Mouse (Mus musculus) left cerebral cortex, postnatal 36 days (tissue): Measurements from ENCODE around the gene Rnaseh2a. TPM values are rescaled to one million over a fixed set of nuclear protein-coding genes. Genes with fewer than 3 reads are reported as not detected.
"Not testable (repeated sequence)": the region's sequence is repeated elsewhere in the genome, so short reads cannot be mapped to it uniquely, and the experiment has no call there.

Experiments used
- DNase-seq, 2 experiments: peaks; one replicate each; pipeline ENCODE4 v3.0.0; 2021 to 2022; ENCODE audit warnings: low spot score in 2 of 2, mixed read lengths in 1 of 2
- intact Hi-C: fragments of 180-260 bp; cut with DNase I; formaldehyde crosslinking; loops from one replicate; pipeline ENCODE4 v1.15.1; 2025
- microRNA-seq: library from miRNA; unstranded; fragments of <30 nt; microRNA quantifications from one replicate; pipeline ENCODE4 v1.2.0, GENCODE M21; 2022
- total RNA-seq, 2 experiments: library from RNA; stranded (reverse); gene quantifications; 2 replicates each; pipeline ENCODE4 v1.2.3; 2021

The Rnaseh2a gene
- total RNA-seq, 2 experiments from 2014 or later = 41.2 to 55.4 TPM

- DNase-seq = peak; percentile 70 to 79
- intact Hi-C loops = no loop called here
These were observed 56.6 kb downstream of the Rnaseh2a start for GRCm38 (mm10) chr8:84912895-84913501.

DNA sequence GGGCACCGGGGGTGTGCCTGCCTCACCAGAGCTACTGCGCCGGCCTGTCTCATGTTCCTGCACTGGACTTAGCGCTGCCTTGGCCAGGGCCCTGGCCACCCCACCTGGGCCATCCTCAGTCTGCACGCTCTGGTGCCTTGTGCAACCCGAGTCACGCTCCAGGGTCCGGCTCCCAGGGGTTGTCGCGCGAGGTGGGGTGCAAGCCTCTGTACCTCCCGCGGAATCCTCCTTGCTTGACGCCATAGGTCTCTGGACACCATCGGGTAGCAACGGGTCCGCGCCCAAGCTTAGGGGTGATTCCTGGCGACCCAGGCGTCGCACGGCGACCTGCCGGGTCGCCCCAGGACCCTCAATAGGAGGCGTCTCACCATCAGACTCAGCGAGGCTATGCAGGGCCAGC is 57.2 kb downstream of the Rnaseh2a start:
- DNase-seq = no peak
- intact Hi-C loops = no loop called here

- DNase-seq = no peak
- intact Hi-C loops = no loop called here
These were observed 57.7 kb downstream of the Rnaseh2a start for GRCm38 (mm10) chr8:84911854-84912253.

DNA sequence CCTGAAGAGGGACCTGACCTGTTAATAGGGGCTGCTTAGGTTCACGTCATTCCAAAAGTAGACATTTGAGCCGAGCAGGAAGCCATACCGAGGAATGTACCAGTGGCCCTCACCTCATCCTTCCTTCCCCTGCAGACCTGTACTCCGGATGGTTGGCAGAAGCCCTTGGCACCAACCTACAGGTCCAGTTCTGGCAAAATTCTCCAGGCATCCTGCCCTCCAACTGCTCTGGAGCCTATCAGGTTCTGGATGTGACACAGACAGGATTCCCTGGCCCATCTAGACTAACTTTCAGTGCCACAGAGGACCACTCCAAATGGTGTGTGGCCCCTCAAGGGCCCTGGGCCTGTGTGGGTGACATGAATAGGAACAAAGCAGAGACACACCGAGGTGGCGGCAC is 59.0 kb downstream of the Rnaseh2a start:
- DNase-seq = no peak
- intact Hi-C loops = no loop called here

DNA sequence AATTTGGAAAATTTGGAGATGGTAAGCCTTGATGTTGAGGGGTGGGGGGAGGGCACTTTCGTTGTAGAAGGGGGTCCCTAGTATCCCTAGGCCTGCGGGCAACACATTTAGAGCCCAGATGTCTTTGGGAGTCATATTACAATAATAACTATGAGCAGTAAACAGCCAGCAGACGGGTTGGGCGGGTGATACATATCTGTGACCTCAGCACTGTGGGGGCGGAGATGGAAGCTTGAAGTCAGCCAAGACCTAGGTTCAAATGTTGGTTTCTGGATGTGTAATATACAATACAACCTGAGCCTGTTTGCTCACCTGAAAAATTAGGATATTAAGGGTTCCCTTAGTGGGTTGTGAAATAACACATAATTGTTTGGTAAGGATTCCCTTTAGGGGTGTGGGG is 59.6 kb downstream of the Rnaseh2a start:
- DNase-seq = no peak

GRCm38 (mm10) chr8:84909162-84909767 is 60.3 kb downstream of the Rnaseh2a start:
- intact Hi-C loops = no loop called here

More for the DNA sequence above, 59.6 kb downstream of the Rnaseh2a start:
- intact Hi-C loops = no loop called here

DNA sequence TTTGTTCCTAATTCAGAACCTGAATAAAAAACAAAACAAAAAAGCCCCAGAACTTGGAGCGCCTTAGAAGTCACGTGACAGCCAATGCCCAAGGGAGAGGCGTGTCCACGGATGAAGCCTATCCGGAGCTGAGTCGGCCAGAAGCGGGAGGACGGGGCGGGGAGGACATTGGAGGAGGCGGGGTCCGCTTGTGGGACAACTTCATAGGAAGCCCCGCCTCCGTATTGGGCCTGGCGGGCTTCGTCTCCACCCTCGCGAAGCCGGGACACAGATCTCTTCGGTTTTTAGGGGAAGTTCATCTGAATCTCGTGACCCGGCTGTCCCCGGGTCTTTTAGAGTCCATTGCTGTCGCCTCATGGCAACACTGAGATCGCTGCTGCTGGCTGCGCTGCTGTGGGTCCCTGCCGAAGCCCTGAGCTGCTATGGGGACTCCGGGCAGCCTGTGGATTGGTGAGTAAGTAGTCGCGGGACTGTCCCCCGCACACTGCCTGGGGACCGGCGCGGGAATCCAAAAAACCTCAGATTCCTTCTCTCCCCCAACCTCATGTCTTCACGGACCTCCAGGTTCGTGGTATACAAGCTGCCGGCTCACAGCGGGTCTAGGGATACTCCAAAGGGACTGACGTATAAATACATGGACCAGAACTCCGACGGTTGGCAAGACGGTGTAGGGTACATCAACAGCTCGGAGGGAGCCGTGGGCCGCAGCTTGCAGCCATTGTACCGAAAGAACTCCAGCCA is 61.0 kb downstream of the Rnaseh2a start, which contains the start of gene Dnase2a:
Dnase2a (plus strand) TSS at position 140 of the 741 bp plus-strand sequence.
- intact Hi-C loops = no loop called here
- peak; percentile 67 to 80 for DNase-seq

More at GRCm38 (mm10) chr8:84909162-84909767, 60.3 kb downstream of the Rnaseh2a start:
- DNase-seq = no peak

DNA sequence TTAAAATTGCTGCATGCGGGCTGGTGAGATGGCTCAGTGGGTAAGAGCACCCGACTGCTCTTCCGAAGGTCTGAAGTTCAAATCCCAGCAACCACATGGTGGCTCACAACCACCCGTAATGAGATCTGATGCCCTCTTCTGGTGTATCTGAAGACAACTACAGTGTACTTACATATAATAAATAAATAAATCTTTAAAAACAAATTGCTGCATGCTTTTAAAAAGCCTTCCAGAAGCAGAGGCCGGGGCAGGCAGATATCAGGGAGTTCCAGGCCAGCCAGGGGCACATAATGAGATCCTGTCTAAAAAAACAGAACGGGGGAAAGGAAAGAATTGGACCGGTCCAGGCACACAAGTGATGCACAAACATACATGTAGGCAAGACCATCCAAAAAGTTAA is 61.6 kb downstream of the Rnaseh2a start:
- DNase-seq, intact Hi-C loops: not testable (repeated sequence)

GRCm38 (mm10) chr8:84907493-84907892 is 62.1 kb downstream of the Rnaseh2a start:
- no peak for DNase-seq
- intact Hi-C loops = no loop called here

DNA sequence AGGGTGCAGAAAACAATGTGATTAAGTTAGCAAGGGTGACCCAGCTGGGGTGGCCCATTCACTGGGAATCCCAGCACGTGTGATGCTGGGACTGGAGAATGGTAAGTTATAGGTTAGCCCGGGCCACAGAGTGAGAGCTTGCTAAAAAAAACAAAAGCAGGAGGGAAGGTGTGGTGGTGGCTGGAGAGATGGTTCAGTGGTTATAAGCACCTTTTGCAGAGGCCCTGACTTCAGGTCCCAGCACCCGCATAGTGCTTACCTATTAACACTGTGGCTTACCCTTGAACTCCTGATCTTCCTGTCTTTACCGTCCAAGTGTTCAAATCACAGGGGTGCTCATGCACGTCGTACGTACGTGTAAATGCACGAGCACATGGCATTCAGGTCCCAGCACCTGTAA is 62.5 kb downstream of the Rnaseh2a start:
- intact Hi-C loops = no loop called here
- DNase-seq = no peak

Small RNA genes within 50 kb of the gene (microRNA-seq; reads per million reads assigned to microRNA genes)
- 2.5 reads per million, percentile 3 among the genes with 10 or more reads in this experiment for gene Gm24197

Other genes starting within 250 kb of the Rnaseh2a start
- not detected for gene G430095P16Rik, start 246.8 kb downstream of the Rnaseh2a start, total RNA-seq
- 100 to 1,000 TPM; 303 to 353 TPM for gene Nfix, start 169.4 kb downstream of the Rnaseh2a start, total RNA-seq
- 10 to 100 TPM; 10.3 to 10.9 TPM for gene Dand5, start 146.9 kb downstream of the Rnaseh2a start, total RNA-seq
- 10 to 100 TPM; 26.3 to 26.9 TPM for gene Gadd45gip1, start 138.2 kb downstream of the Rnaseh2a start, total RNA-seq
- gene Rad23a, start 129.1 kb downstream of the Rnaseh2a start, total RNA-seq = 10 to 100 TPM; 77.9 to 78.8 TPM
- 100 to 1,000 TPM; 435 to 511 TPM for gene Calr, start 122.8 kb downstream of the Rnaseh2a start, total RNA-seq
- 10 to 100 TPM; 46.2 to 47.8 TPM for gene Farsa, start 112.8 kb downstream of the Rnaseh2a start, total RNA-seq
- 1 to 10 TPM; 8.3 TPM for gene Syce2, start 97.7 kb downstream of the Rnaseh2a start, total RNA-seq
- 10 to 100 TPM; 29.6 to 42.4 TPM for gene Gcdh, start 75.8 kb downstream of the Rnaseh2a start, total RNA-seq
- gene Klf1, start 67.8 kb downstream of the Rnaseh2a start, total RNA-seq = not detected
- gene Dnase2a, start 61.2 kb downstream of the Rnaseh2a start, total RNA-seq = 1 to 10 TPM; 3.1 to 4.1 TPM
- 10 to 100 TPM; 85.9 to 94.2 TPM for gene Mast1, start 32.4 kb downstream of the Rnaseh2a start, total RNA-seq
- gene Rtbdn, start 22.8 kb downstream of the Rnaseh2a start, total RNA-seq = 1 to 10 TPM in 1 of 2 experiments, under 1 TPM in 1; 0.84 to 1.7 TPM
- 1 to 10 TPM in 1 of 2 experiments, not detected in 1; 1.6 TPM for gene Gm49661, start 334 bp downstream of the Rnaseh2a start, total RNA-seq
- 100 to 1,000 TPM; 324 to 340 TPM for gene Prdx2, start 180 bp downstream of the Rnaseh2a start, total RNA-seq
- 100 to 1,000 TPM in 1 of 2 experiments, 10 to 100 TPM in 1; 43.2 to 133 TPM for gene Junb, start 9.0 kb upstream of the Rnaseh2a start, total RNA-seq
- gene Hook2, start 20.8 kb upstream of the Rnaseh2a start, total RNA-seq = 10 to 100 TPM in 1 of 2 experiments, 1 to 10 TPM in 1; 8.2 to 10.0 TPM
- not detected for gene Best2, start 44.8 kb upstream of the Rnaseh2a start, total RNA-seq
- 100 to 1,000 TPM; 119 to 143 TPM for gene Asna1, start 55.5 kb upstream of the Rnaseh2a start, total RNA-seq
- 100 to 1,000 TPM; 124 to 132 TPM for gene Trir, start 57.1 kb upstream of the Rnaseh2a start, total RNA-seq
- 100 to 1,000 TPM; 160 to 169 TPM for gene Tnpo2, start 67.1 kb upstream of the Rnaseh2a start, total RNA-seq
- 10 to 100 TPM; 21.7 to 22.8 TPM for gene Fbxw9, start 90.3 kb upstream of the Rnaseh2a start, total RNA-seq
- gene Gm5741, start 98.2 kb upstream of the Rnaseh2a start, total RNA-seq = not detected
- 10 to 100 TPM; 64.4 to 68.5 TPM for gene Dhps, start 102.0 kb upstream of the Rnaseh2a start, total RNA-seq
- 10 to 100 TPM; 48.2 to 54.8 TPM for gene Wdr83os, start 111.0 kb upstream of the Rnaseh2a start, total RNA-seq
- 10 to 100 TPM; 26.0 to 28.9 TPM for gene Wdr83, start 111.5 kb upstream of the Rnaseh2a start, total RNA-seq
- gene Man2b1, start 113.5 kb upstream of the Rnaseh2a start, total RNA-seq = 10 to 100 TPM; 36.6 to 38.2 TPM
- 1 to 10 TPM; 6.7 to 8.7 TPM for gene Zfp791, start 153.3 kb upstream of the Rnaseh2a start, total RNA-seq
- not detected for gene Cks1brt, start 182.2 kb upstream of the Rnaseh2a start, total RNA-seq